Mouse (Mus musculus) stomach, embryonic 16.5 days (tissue): ENCODE results near the gene Cacna2d2. TPM values are rescaled to one million over a fixed set of nuclear protein-coding genes. Genes with fewer than 3 reads are reported as not detected.
A peak's percentile ranks its signal among the peaks of the same experiment; 100 is the strongest.

Experiments used
- ATAC-seq: fragments of 200-750 bp; cut with Nextera tagmentation; 2 replicates; pipeline ENCODE4 v1.8.0; 2017; ENCODE audit warnings: moderate number of reproducible peaks, moderate TSS enrichment; ENCODE audit not compliant: insufficient read depth, low FRiP score
- H3K27ac ChIP-seq: fragments of 300-500 bp; sonication (generic); 2 replicates; pipeline ENCODE4 v1.5.1; 2014; ENCODE audit warnings: low read length
- H3K27me3 ChIP-seq: fragments of 300-500 bp; sonication (generic); 2 replicates; pipeline ENCODE4 v1.6.1; 2014; ENCODE audit warnings: low read length, control low read depth, mixed read lengths; ENCODE audit not compliant: control insufficient read depth, insufficient read depth
- H3K36me3 ChIP-seq: fragments of 300-500 bp; sonication (generic); 2 replicates; pipeline ENCODE4 v1.6.1; 2014; ENCODE audit warnings: low read length; ENCODE audit not compliant: control insufficient read depth, insufficient read depth
- H3K4me1 ChIP-seq: fragments of 300-500 bp; sonication (generic); 2 replicates; pipeline ENCODE4 v1.6.1; 2014; ENCODE audit warnings: low read length, control low read depth, mixed read lengths; ENCODE audit not compliant: control insufficient read depth, insufficient read depth
- H3K4me2 ChIP-seq: fragments of 300-500 bp; sonication (generic); 2 replicates; pipeline ENCODE4 v1.6.1; 2014; ENCODE audit warnings: low read depth, low read length, mixed read lengths
- H3K4me3 ChIP-seq: fragments of 300-500 bp; sonication (generic); replicated peaks from 2 replicates; pipeline ENCODE4 v1.5.1; 2014; ENCODE audit warnings: mild to moderate bottlenecking, low read length
- H3K9ac ChIP-seq: fragments of 300-500 bp; sonication (generic); 2 replicates; pipeline ENCODE4 v1.6.1; 2014; ENCODE audit warnings: low read length
- H3K9me3 ChIP-seq: fragments of 300-500 bp; sonication (generic); replicated peaks from 2 replicates; pipeline ENCODE4 v1.6.1; 2016; ENCODE audit warnings: low read length, control low read depth; ENCODE audit not compliant: control insufficient read depth
- WGBS: fragments of 180-500 bp; shearing (Covaris S2); extraction: QIAGEN DNeasy Blood & Tissue Kit; methylation state at CpG from one replicate; pipeline ENCODE4 v1.1.7; 2014; 5-methylcytosine and 5-hydroxymethylcytosine counted together
- polyA plus RNA-seq: library from polyadenylated mRNA; unstranded; fragments of >200 nt; fragmentation: Nextera tagmentation; extraction: Ambion mirVana; gene quantifications from 2 replicates; pipeline ENCODE4 v1.2.1, GENCODE M21; 2015

Gene Cacna2d2
- polyA plus RNA-seq, 1 experiment from 2014 or later, result 0.19 TPM

DNA sequence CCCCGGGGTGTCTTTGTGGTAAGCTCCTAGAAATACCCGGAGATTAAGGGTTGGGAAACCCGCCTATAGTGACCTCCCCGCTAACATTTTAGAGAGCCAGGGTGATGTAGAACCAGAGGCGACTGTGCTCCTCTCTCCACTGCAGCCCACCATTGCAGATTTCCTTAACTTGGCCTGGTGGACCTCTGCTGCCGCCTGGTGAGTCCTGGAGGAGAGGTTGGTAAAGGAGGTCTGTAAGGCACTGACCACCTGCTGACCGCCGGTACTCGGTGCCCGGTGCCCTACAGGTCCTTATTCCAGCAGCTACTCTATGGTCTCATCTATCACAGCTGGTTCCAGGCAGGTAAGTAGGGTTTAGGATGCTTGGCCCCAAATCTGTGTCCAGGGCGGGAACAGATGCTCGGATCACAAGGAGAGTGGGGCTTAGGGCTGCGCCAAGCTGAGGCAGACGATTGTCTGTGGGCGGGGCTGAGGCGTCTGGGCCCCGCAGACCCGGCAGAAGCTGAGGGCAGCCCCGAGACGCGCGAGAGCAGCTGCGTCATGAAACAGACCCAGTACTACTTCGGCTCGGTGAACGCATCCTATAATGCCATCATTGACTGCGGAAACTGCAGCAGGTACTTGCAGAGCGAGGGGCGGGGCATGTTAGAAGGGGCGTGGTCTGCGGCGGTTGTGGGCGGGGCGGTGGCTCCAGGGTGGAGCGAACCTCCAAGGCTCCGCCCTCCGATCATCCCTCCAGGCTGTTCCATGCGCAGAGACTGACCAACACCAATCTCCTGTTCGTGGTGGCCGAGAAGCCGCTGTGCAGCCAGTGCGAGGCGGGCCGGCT lies 127.0 kb downstream of the Cacna2d2 start:
- 5% methylated on average over 44 of the region's 44 CpGs for WGBS
- peak overlapping the region; percentile 65 for H3K9ac ChIP-seq

DNA sequence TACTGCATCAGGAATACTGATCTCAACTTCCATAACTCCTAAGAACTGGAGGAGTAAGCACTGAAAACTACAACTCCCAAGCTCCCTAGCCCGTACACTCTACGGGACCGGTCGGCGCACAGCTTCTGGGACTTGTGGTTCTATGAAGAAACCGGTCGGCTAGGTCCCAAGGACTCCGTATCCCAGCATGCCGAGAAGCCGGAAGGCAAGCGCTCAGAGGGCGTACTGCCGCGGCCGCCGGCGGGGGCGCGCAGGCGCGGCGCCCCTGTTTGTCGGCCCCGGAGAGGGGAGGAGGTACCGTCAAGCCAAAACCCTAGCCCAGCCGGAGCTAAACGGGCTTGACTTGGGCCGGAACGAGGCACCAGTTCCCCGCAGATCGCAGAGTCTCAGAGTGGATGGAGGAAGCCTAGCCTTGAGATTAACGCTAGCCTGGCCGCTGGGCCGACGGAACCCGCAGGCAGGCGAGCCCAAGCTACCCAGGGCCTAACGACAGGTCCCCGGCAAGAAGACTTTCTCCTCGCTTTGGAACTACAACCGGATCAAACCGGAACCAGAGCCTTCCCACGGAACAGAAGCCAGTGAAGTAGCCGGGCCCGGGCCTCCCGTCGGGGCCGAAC lies 134.5 kb downstream of the Cacna2d2 start, which contains the start of gene Tmem115:
TSS of gene Tmem115 (plus strand) at position 155 of the 617 bp plus-strand sequence.
- no peaks in the 10 kb centered on the region for H3K27me3 ChIP-seq
- H3K4me1 ChIP-seq, result peaks cover 25% of the 10 kb centered on the region
- peak within 1 kb of the TSS; percentile 91 for H3K27ac ChIP-seq
- ATAC-seq, result peak; percentile 98
- no peaks in the 10 kb centered on the region for H3K9me3 ChIP-seq
- peak within 1 kb of the TSS; percentile 84 for H3K4me2 ChIP-seq
- peak within 1 kb of the TSS; percentile 98 for H3K4me3 ChIP-seq
- under 1% methylated on average over 48 of the region's 48 CpGs for WGBS
- peak within 1 kb of the TSS; percentile 93 for H3K9ac ChIP-seq
- peaks cover 11% of the 10 kb centered on the region; the same call in 1 of the 2 replicates for H3K36me3 ChIP-seq

More for the DNA sequence above, 127.0 kb downstream of the Cacna2d2 start:
- Histone ChIP-seq H3K4me1 (peaks cover 16% of the 10 kb centered on the region), H3K4me2 (peak overlapping the region; percentile 84), H3K9me3 (no peaks in the 10 kb centered on the region), H3K36me3 (no peaks in the 10 kb centered on the region), H3K27ac (no peak overlapping the region), H3K4me3 (peak overlapping the region; percentile 47), H3K27me3 (peaks cover 24% of the 10 kb centered on the region)
- peak; percentile 77 for ATAC-seq

DNA sequence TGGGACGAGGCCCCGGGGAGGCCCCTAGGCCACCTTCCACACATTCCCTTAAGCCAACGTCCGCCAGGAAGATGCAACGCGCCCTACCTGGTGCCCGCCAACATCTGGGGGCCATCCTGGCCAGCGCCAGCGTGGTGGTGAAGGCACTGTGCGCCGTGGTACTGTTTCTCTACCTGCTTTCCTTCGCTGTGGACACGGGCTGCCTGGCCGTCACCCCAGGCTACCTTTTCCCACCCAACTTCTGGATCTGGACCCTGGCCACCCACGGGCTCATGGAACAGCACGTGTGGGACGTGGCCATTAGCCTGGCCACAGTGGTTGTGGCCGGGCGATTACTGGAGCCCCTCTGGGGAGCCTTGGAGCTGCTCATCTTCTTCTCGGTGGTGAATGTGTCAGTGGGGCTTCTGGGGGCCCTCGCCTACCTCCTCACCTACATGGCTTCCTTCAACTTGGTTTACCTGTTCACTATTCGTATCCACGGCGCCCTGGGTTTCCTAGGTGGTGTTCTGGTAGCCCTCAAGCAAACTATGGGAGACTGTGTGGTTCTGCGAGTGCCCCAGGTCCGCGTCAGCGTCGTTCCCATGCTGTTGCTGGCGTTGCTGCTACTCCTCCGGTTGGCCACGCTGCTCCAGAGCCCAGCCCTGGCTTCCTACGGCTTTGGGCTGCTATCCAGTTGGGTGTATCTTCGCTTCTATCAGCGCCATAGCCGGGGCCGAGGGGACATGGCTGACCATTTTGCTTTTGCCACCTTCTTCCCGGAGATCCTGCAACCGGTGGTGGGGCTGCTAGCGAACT lies 135.2 kb downstream of the Cacna2d2 start:
- Histone ChIP-seq H3K4me3 (peak overlapping the region; percentile 98), H3K27ac (peak overlapping the region; percentile 91), H3K27me3 (no peaks in the 10 kb centered on the region), H3K4me2 (peak overlapping the region; percentile 84), H3K9me3 (no peaks in the 10 kb centered on the region), H3K9ac (peak overlapping the region; percentile 93), H3K4me1 (peaks cover 25% of the 10 kb centered on the region), H3K36me3 (peaks cover 12% of the 10 kb centered on the region; the same call in 1 of the 2 replicates)
- under 1% methylated on average over 40 of the region's 40 CpGs for WGBS
- peak; percentile 2; the same call in 1 of the 2 replicates for ATAC-seq

DNA sequence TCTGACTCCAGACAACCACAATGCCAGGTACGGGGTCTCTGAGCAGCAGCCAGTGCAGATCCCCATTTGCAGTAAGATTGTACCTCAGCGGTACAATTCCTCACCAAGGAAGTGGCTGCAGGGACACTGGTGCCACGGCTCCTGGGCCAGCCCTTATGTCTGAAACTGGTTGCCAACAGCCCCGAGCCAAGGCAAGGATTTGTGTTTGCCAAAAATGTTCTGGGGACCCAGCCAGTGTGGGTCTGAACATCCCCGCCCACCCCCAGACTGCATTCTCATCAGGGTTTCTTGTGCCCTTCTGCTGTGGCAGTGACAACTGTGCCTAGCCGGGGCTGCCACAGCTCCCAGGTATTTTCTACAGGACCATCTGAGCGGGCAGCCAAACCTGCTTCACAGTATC lies 138.8 kb downstream of the Cacna2d2 start:
- no peaks in the 10 kb centered on the region for H3K9me3 ChIP-seq
- ATAC-seq, result no peak
- peaks cover 38% of the 10 kb centered on the region for H3K4me1 ChIP-seq
- H3K36me3 ChIP-seq, result peaks cover 12% of the 10 kb centered on the region; the same call in 1 of the 2 replicates
- no peak overlapping the region for H3K4me2 ChIP-seq
- no peak overlapping the region for H3K4me3 ChIP-seq
- 96% methylated on average over 7 of the region's 7 CpGs for WGBS
- no peaks in the 10 kb centered on the region for H3K27me3 ChIP-seq
- no peak overlapping the region for H3K27ac ChIP-seq
- H3K9ac ChIP-seq, result no peak overlapping the region

DNA sequence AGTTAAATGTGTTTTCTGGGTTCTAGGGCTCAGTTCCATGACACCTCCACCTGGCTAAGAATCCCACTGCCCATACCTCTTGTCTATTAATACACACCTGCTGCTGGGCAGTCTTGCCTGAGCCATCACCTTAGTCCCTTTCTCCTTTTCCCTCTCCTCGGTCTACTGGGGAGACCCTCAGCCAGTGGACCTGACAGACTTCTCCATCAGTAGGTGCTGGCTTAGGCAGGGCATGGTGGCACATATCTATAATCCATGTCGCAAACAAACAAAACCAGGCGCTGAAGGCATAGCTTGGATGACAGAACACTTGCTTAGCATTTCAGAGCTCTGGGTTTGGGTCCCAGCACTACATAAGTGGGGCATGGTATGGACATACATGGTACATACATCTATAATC lies 139.3 kb downstream of the Cacna2d2 start:
- no peaks in the 10 kb centered on the region for H3K9me3 ChIP-seq
- no peak overlapping the region for H3K27ac ChIP-seq
- H3K9ac ChIP-seq, result no peak overlapping the region
- 83% methylated on average over 3 of the region's 3 CpGs for WGBS
- ATAC-seq, result no peak
- H3K4me3 ChIP-seq, result no peak overlapping the region
- peaks cover 12% of the 10 kb centered on the region; the same call in 1 of the 2 replicates for H3K36me3 ChIP-seq
- H3K4me2 ChIP-seq, result no peak overlapping the region
- H3K27me3 ChIP-seq, result no peaks in the 10 kb centered on the region
- H3K4me1 ChIP-seq, result peaks cover 34% of the 10 kb centered on the region

DNA sequence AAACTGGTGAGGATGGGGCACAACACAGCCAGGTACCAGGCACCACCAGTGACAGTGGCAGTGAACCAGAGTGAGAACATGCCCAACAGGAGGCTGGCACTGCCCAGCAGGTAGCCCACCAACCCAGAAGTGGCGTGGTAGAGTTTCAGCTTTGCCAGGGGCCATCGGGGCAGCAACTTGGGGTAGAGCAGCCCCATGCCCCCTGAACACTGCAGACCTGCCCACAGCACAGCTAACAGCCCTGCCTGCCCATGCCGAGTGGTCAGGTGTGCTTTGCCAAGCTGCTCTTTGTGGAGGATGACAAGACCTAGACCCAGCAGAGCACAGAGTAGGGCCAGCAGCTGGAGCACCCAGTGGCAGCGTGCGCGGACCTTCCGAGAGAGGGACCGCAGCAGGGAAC lies 140.5 kb downstream of the Cacna2d2 start:
- no peak overlapping the region for H3K4me2 ChIP-seq
- no peaks in the 10 kb centered on the region for H3K27me3 ChIP-seq
- peaks cover 23% of the 10 kb centered on the region; the same call in 1 of the 2 replicates for H3K36me3 ChIP-seq
- no peaks in the 10 kb centered on the region for H3K9me3 ChIP-seq
- peaks cover 34% of the 10 kb centered on the region for H3K4me1 ChIP-seq
- H3K9ac ChIP-seq, result no peak overlapping the region
- WGBS, result 91% methylated on average over 8 of the region's 8 CpGs
- no peak for ATAC-seq
- no peak overlapping the region for H3K4me3 ChIP-seq
- H3K27ac ChIP-seq, result no peak overlapping the region

DNA sequence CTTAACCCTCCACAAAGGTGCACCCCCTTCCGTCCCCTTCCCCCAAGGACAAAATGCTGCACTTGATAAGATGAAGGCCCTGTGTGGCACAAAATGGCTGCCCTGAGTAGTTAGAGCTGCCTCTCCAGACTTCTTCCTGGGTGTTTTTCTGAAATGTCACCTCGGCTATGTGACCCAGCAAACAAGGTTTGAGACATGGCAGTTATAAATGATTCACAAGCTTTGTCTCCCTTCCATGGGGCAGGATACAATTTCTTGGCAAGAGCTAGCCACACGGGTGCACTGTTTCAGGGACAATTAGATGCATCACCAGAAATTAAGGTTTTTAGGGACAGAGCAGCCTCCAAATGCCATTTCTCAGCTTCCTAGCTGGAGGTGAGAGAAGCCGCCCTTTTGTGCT lies 141.0 kb downstream of the Cacna2d2 start:
- Histone ChIP-seq H3K9me3 (no peaks in the 10 kb centered on the region), H3K4me2 (no peak overlapping the region), H3K27me3 (no peaks in the 10 kb centered on the region), H3K9ac (no peak overlapping the region), H3K4me1 (peaks cover 33% of the 10 kb centered on the region), H3K36me3 (peaks cover 23% of the 10 kb centered on the region; the same call in 1 of the 2 replicates), H3K4me3 (no peak overlapping the region), H3K27ac (no peak overlapping the region)
- no peak for ATAC-seq
- 63% methylated on average over 4 of the region's 4 CpGs for WGBS

DNA sequence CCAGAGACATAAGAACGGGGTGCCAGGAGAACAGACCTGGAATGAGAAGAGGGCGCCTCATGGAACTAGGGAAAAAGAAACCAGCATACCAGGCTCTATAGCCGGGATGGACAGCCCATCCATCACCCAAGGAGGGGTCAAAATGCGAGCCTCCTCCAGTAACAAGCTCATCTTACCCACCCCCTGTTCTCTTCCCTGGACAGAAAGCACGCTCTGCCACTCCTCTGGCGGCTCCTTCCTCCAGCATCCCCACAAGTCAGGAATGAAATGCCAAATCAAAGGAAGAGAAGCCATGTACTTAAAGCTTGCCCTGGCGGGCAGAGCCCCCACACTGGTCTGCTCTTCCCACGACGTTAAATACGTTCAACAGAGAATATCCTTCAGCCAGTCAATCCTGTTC lies 141.6 kb downstream of the Cacna2d2 start:
- 29% methylated on average over 10 of the region's 10 CpGs for WGBS
- no peaks in the 10 kb centered on the region for H3K9me3 ChIP-seq
- H3K27me3 ChIP-seq, result no peaks in the 10 kb centered on the region
- H3K4me2 ChIP-seq, result peak overlapping the region; percentile 76
- no peak for ATAC-seq
- H3K4me1 ChIP-seq, result peaks cover 27% of the 10 kb centered on the region
- peak overlapping the region; percentile 66 for H3K4me3 ChIP-seq
- H3K27ac ChIP-seq, result no peak overlapping the region
- H3K36me3 ChIP-seq, result peaks cover 23% of the 10 kb centered on the region; the same call in 1 of the 2 replicates
- peak overlapping the region; percentile 74 for H3K9ac ChIP-seq
